Mouse (Mus musculus) neural tube, embryonic 14.5 days (tissue): ENCODE results near the gene Myo18a. TPM values are rescaled to one million over a fixed set of nuclear protein-coding genes. Genes with fewer than 3 reads are reported as not detected.

ENCODE experiments used
- ATAC-seq: fragments of 200-750 bp; cut with Nextera tagmentation; 2 replicates; pipeline ENCODE4 v1.8.0; 2017; ENCODE audit warnings: low read depth, mild to moderate bottlenecking, moderate TSS enrichment, moderate library complexity
- H3K27ac ChIP-seq: fragments of 300-500 bp; sonication (generic); 2 replicates; pipeline ENCODE4 v1.5.1; 2014; ENCODE audit warnings: low read depth, mild to moderate bottlenecking, control low read depth, low read length, moderate library complexity, mixed read lengths
- H3K27me3 ChIP-seq: fragments of 300-500 bp; sonication (generic); 2 replicates; pipeline ENCODE4 v1.6.1; 2014; ENCODE audit warnings: low read length; ENCODE audit not compliant: control insufficient read depth, insufficient read depth
- H3K36me3 ChIP-seq: fragments of 300-500 bp; sonication (generic); 2 replicates; pipeline ENCODE4 v1.6.1; 2014; ENCODE audit warnings: low read length, mixed read lengths; ENCODE audit not compliant: control insufficient read depth, insufficient read depth
- H3K4me1 ChIP-seq: fragments of 300-500 bp; sonication (generic); 2 replicates; pipeline ENCODE4 v1.6.1; 2014; ENCODE audit warnings: low read length; ENCODE audit not compliant: control insufficient read depth, insufficient read depth
- H3K4me2 ChIP-seq: fragments of 300-500 bp; sonication (generic); 2 replicates; pipeline ENCODE4 v1.6.1; 2014; ENCODE audit warnings: mild to moderate bottlenecking, low read depth, low read length, control low read depth
- H3K4me3 ChIP-seq: fragments of 300-500 bp; sonication (generic); 2 replicates; pipeline ENCODE4 v1.5.1; 2014; ENCODE audit warnings: low read depth, low read length, control low read depth, mixed read lengths
- H3K9ac ChIP-seq: fragments of 300-500 bp; sonication (generic); replicated peaks from 2 replicates; pipeline ENCODE4 v1.6.1; 2014; ENCODE audit warnings: low read depth, mild to moderate bottlenecking, control low read depth, low read length, mixed read lengths
- H3K9me3 ChIP-seq: fragments of 300-500 bp; sonication (generic); 2 replicates; pipeline ENCODE4 v1.6.1; 2016; ENCODE audit warnings: low read length; ENCODE audit not compliant: control insufficient read depth
- WGBS: fragments of 180-500 bp; shearing (Covaris S2); extraction: QIAGEN DNeasy Blood & Tissue Kit; methylation state at CpG from one replicate; pipeline ENCODE4 v1.1.7; 2014; 5-methylcytosine and 5-hydroxymethylcytosine counted together
- polyA plus RNA-seq: library from polyadenylated mRNA; unstranded; fragments of >200 nt; fragmentation: Nextera tagmentation; extraction: Ambion mirVana; gene quantifications from 2 replicates; pipeline ENCODE4 v1.2.1, GENCODE M21; 2014

Myo18a gene
- polyA plus RNA-seq, 1 experiment from 2014 or later: 35.7 TPM

GRCm38 (mm10) chr11:77765459-77765777, 2.4 kb downstream of the Myo18a start:
- no peak for ATAC-seq
- Histone ChIP-seq H3K27me3 (no peaks in the 10 kb centered on the region), H3K9ac (0 out of 2 replicates have a peak overlapping the region, but pooled peaks have one; percentile 7), H3K4me3 (no peak overlapping the region), H3K4me2 (peak overlapping the region; percentile 92; the same call in 1 of the 2 replicates), H3K36me3 (no peaks in the 10 kb centered on the region), H3K27ac (no peak overlapping the region), H3K9me3 (no peaks in the 10 kb centered on the region), H3K4me1 (peaks cover 35% of the 10 kb centered on the region)
- 43% methylated on average over 4 of the region's 4 CpGs for WGBS

DNA sequence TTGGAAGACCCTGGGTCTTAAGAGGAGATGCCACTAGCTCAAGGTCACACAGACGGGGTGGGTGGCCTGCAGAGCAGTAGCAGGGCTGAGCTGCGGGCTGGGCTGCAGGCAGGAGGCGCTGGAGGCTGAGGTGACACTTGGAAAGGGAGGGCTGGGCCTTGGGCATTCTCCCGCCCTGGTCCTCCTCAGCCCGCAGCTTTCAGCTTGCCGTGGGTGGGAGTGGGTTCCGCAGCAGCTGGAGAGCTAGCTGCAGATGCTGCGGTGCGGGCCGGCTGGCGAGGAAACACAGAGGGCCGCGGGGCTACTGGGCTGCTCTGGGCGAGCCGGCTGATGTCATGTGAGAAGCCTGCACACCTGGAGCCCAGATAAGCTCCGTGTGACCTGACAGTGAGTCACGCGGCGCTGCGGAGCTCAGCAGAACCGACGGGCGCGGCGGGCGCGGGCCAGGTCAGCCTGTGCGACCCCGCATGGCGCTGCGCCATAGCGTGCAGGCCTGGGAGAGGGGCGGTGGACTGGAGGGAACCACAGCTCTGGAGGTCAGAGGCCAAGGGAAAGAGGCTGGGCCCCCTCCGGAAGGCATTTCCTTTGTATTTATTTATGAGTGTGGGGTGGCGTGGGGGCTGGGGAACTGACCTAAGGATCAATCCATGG, 3.4 kb downstream of the Myo18a start:
- H3K4me1 ChIP-seq: peaks cover 35% of the 10 kb centered on the region
- ATAC-seq: peak; percentile 19; the same call in 1 of the 2 replicates
- H3K36me3 ChIP-seq: no peaks in the 10 kb centered on the region
- H3K27me3 ChIP-seq: no peaks in the 10 kb centered on the region
- H3K9me3 ChIP-seq: no peaks in the 10 kb centered on the region
- H3K4me3 ChIP-seq: peak overlapping the region; percentile 28
- H3K27ac ChIP-seq: peak overlapping the region; percentile 35; the same call in 1 of the 2 replicates
- peak overlapping the region; percentile 72 for H3K4me2 ChIP-seq
- H3K9ac ChIP-seq: peak overlapping the region; percentile 48
- WGBS: 2% methylated on average over 35 of the region's 35 CpGs

DNA sequence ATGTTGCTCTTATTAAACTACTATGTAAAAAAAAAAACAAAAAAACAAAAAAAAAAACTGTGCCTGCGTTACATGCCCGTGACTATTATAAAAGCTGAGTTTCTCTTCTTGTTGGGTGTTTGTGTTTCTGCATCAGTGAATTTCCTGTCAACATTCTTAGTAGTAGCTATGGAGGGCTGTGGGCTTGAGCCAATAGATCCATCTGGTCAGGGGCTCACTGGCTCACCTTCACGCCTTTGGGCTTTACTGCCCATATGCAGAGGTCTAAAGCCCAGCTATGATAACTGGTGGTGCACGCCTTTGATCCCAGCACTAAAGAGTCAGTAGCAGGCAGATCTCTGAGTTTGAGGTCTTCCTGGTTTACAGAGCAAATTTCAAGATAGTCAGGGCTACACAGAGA, 6.5 kb downstream of the Myo18a start:
- Histone ChIP-seq H3K27me3 (no peaks in the 10 kb centered on the region), H3K4me1 (peaks cover 24% of the 10 kb centered on the region), H3K4me3 (no peak overlapping the region), H3K4me2 (no peak overlapping the region), H3K9ac (no peak overlapping the region), H3K9me3 (no peaks in the 10 kb centered on the region), H3K36me3 (no peaks in the 10 kb centered on the region), H3K27ac (no peak overlapping the region)
- ATAC-seq: no peak
- 77% methylated on average over 4 of the region's 4 CpGs for WGBS

DNA sequence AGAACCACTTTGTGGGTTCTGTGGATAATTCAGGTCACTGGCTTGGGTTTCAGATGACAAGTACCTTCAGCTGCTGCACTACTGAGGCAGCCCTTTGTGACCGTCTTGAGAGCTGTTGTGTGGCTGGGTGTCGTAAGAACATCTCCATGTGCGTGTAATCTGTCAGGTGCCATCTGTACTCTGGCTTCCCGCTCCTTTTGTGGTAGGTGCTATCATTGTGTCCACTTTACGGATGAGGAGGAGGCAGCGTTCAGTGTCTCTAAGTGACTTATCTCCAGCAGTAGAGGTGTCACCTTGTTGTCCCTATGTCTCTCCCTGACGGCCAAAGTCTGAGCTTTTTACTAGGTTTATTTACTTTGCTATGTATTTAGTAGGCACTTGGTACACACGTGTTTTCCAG, 7.3 kb downstream of the Myo18a start:
- 82% methylated on average over 8 of the region's 8 CpGs for WGBS
- no peak for ATAC-seq
- H3K27me3 ChIP-seq: no peaks in the 10 kb centered on the region
- no peaks in the 10 kb centered on the region for H3K36me3 ChIP-seq
- H3K4me2 ChIP-seq: no peak overlapping the region
- H3K4me3 ChIP-seq: no peak overlapping the region
- peaks cover 15% of the 10 kb centered on the region for H3K4me1 ChIP-seq
- H3K9me3 ChIP-seq: no peaks in the 10 kb centered on the region
- H3K27ac ChIP-seq: no peak overlapping the region
- H3K9ac ChIP-seq: no peak overlapping the region

DNA sequence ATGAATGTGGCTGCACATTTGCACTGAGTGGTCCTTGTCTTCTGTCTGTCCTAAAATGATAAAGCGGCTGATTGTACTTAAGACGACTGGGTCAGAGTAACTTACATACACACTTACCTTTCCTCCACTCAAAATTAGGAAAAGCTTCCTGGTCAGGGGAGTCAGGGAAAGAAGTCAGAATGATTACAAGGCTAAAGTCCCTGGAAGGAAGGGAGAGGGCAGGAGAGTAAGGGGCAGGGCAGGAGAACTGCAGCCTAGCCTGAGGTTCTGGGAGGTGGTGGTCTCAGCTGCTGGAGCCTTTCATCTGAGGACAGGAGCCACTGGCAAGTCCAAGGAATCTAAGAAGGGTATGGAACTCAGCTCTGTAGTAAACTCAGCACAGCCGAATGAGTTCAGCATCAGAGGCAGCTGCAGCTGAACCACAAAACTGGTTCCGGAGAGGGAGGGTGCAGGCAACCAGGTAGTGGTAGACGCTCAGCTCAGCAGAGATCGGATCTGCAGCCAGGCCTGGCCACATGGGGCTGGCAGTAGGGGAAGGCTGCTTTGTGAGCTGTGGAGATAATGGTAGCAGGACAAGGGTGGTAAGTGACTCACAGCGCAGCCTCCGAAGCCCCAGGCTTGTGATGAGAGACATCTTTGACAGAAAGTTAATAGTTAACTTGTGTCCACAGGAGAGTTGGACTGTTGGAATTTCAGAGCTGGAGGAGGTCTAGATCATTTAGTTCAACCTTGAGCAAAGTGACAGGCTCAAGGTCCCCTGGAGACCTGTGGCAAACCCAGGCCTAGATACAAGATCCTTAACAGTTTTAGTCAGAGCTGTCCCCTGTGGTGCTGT, 9.1 kb downstream of the Myo18a start:
- 60% methylated on average over 8 of the region's 8 CpGs for WGBS
- H3K4me3 ChIP-seq: no peak overlapping the region
- H3K9me3 ChIP-seq: no peaks in the 10 kb centered on the region
- no peak overlapping the region for H3K27ac ChIP-seq
- H3K36me3 ChIP-seq: no peaks in the 10 kb centered on the region
- no peak overlapping the region for H3K9ac ChIP-seq
- ATAC-seq: no peak
- peaks cover 4% of the 10 kb centered on the region; the same call in 1 of the 2 replicates for H3K4me1 ChIP-seq
- H3K4me2 ChIP-seq: no peak overlapping the region
- H3K27me3 ChIP-seq: no peaks in the 10 kb centered on the region

- no peak for ATAC-seq
- H3K27me3 ChIP-seq: no peaks in the 10 kb centered on the region
- no peak overlapping the region for H3K27ac ChIP-seq
- no peak overlapping the region for H3K4me2 ChIP-seq
- no peak overlapping the region for H3K9ac ChIP-seq
- H3K4me1 ChIP-seq: peaks cover 9% of the 10 kb centered on the region; the same call in 1 of the 2 replicates
- WGBS: 48% methylated on average over 9 of the region's 9 CpGs
- no peaks in the 10 kb centered on the region for H3K9me3 ChIP-seq
- peaks cover 8% of the 10 kb centered on the region for H3K36me3 ChIP-seq
- H3K4me3 ChIP-seq: no peak overlapping the region
These were observed 12.8 kb downstream of the Myo18a start for GRCm38 (mm10) chr11:77775701-77776400.

- Histone ChIP-seq H3K9ac (no peak overlapping the region), H3K4me2 (no peak overlapping the region), H3K36me3 (peaks cover 8% of the 10 kb centered on the region), H3K27me3 (no peaks in the 10 kb centered on the region), H3K27ac (no peak overlapping the region), H3K4me1 (peaks cover 9% of the 10 kb centered on the region; the same call in 1 of the 2 replicates), H3K4me3 (no peak overlapping the region), H3K9me3 (no peaks in the 10 kb centered on the region)
- ATAC-seq: no peak
- whole genome bisulfite sequencing: 91% methylated on average over 17 of the region's 17 CpGs
These were observed 14.4 kb downstream of the Myo18a start for GRCm38 (mm10) chr11:77777436-77777835.

GRCm38 (mm10) chr11:77777937-77778336, 14.9 kb downstream of the Myo18a start:
- H3K27ac ChIP-seq: no peak overlapping the region
- H3K4me2 ChIP-seq: no peak overlapping the region
- no peak for ATAC-seq
- peaks cover 8% of the 10 kb centered on the region for H3K36me3 ChIP-seq
- WGBS: 92% methylated on average over 17 of the region's 17 CpGs
- H3K9me3 ChIP-seq: no peaks in the 10 kb centered on the region
- H3K9ac ChIP-seq: no peak overlapping the region
- H3K4me1 ChIP-seq: peaks cover 9% of the 10 kb centered on the region; the same call in 1 of the 2 replicates
- H3K4me3 ChIP-seq: no peak overlapping the region
- no peaks in the 10 kb centered on the region for H3K27me3 ChIP-seq

DNA sequence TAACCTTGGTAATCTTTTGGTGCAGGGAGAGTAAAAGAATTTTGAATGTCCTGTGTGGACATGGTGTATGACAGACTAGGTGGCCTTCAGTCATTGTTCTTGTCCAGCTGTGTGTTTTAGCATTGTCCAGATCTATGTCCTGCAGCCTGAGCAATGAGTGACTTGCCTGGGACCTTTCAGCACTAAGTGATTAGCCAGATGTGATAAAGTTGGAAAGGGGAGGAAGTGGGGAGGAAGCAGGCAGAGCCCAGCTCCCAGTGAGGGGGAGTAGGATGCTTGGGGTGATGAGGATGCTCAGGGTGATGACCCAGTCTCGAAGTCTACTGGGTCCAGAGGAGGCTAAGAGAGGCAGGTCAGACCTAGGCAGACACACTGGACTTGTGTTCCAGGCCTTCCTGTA, 16.2 kb downstream of the Myo18a start:
- Histone ChIP-seq H3K27ac (no peak overlapping the region), H3K4me1 (peaks cover 22% of the 10 kb centered on the region), H3K27me3 (no peaks in the 10 kb centered on the region), H3K9me3 (no peaks in the 10 kb centered on the region), H3K4me3 (no peak overlapping the region), H3K9ac (no peak overlapping the region), H3K4me2 (no peak overlapping the region), H3K36me3 (peaks cover 8% of the 10 kb centered on the region)
- 73% methylated on average over 1 of the region's 1 CpGs for WGBS
- no peak for ATAC-seq
